Mouse (Mus musculus) midbrain, embryonic 15.5 days (tissue): ENCODE measurements around the gene Nms. TPM values are rescaled to one million over a fixed set of nuclear protein-coding genes. Genes with fewer than 3 reads are reported as not detected.

Experiments
- ATAC-seq: fragments of 200-750 bp; cut with Nextera tagmentation; replicated peaks from 2 replicates; pipeline ENCODE4 v1.8.0; 2017; ENCODE audit warnings: moderate TSS enrichment
- H3K27ac ChIP-seq: fragments of 300-500 bp; sonication (generic); 2 replicates; pipeline ENCODE4 v1.5.1; 2015; ENCODE audit warnings: mild to moderate bottlenecking, inconsistent platforms
- H3K27me3 ChIP-seq: fragments of 300-500 bp; sonication (generic); replicated peaks from 2 replicates; pipeline ENCODE4 v1.6.1; 2015; ENCODE audit warnings: inconsistent platforms
- H3K36me3 ChIP-seq: fragments of 300-500 bp; sonication (generic); replicated peaks from 2 replicates; pipeline ENCODE4 v1.6.1; 2015; ENCODE audit warnings: inconsistent platforms
- H3K4me1 ChIP-seq: fragments of 300-500 bp; sonication (generic); 2 replicates; pipeline ENCODE4 v1.6.1; 2015; ENCODE audit warnings: inconsistent platforms
- H3K4me2 ChIP-seq: fragments of 300-500 bp; sonication (generic); 2 replicates; pipeline ENCODE4 v1.6.1; 2015; ENCODE audit warnings: inconsistent platforms, mild to moderate bottlenecking, moderate library complexity
- H3K4me3 ChIP-seq: fragments of 300-500 bp; sonication (generic); 2 replicates; pipeline ENCODE4 v1.5.1; 2015; ENCODE audit warnings: mild to moderate bottlenecking, inconsistent platforms
- H3K9ac ChIP-seq: fragments of 300-500 bp; sonication (generic); 2 replicates; pipeline ENCODE4 v1.6.1; 2015; ENCODE audit warnings: mild to moderate bottlenecking, inconsistent platforms
- H3K9me3 ChIP-seq: fragments of 300-500 bp; sonication (generic); 2 replicates; pipeline ENCODE4 v1.6.1; 2016; ENCODE audit warnings: inconsistent platforms
- whole genome bisulfite sequencing: fragments of 180-500 bp; shearing (Covaris S2); methylation state at CpG from one replicate; pipeline ENCODE4 v1.1.7; 2015; ENCODE audit warnings: mixed read lengths; 5-methylcytosine and 5-hydroxymethylcytosine counted together
- polyA plus RNA-seq: library from polyadenylated mRNA; unstranded; fragments of >200 nt; fragmentation: Nextera tagmentation; extraction: Ambion mirVana; gene quantifications from 2 replicates; pipeline ENCODE4 v1.2.1, GENCODE M21; 2015

The Nms gene
- polyA plus RNA-seq, 1 experiment from 2014 or later: not detected

DNA sequence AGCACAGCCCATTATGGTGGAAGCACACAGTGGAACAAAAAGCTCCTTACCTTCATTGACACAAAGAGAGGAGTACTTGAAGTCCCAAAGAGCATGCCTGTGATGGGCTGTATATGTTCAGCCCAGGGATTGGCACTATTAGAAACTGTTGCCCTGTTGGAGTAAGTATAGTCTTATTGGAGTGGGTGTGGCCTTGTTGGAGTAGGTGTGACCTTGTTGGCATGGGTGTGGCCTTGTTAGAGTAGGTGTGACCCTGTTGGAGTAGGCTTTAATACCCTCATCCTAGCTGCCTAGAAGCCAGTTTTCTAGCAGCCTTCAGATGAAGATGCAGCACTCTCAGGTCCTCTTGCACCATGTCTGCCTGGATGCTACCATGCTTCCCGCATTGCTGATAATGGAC lies 30.2 kb downstream of the Nms start:
- H3K27ac ChIP-seq: no peak overlapping the region
- no peak overlapping the region for H3K9ac ChIP-seq
- ATAC-seq: no peak
- whole genome bisulfite sequencing: 90% methylated on average over 1 of the region's 1 CpGs
- no peak overlapping the region for H3K4me2 ChIP-seq
- H3K36me3 ChIP-seq: no peaks in the 10 kb centered on the region
- no peak overlapping the region for H3K4me3 ChIP-seq
- no peaks in the 10 kb centered on the region for H3K9me3 ChIP-seq
- H3K4me1 ChIP-seq: no peaks in the 10 kb centered on the region
- no peaks in the 10 kb centered on the region for H3K27me3 ChIP-seq

- Histone ChIP-seq H3K4me3 (no peak overlapping the region), H3K4me1 (no peaks in the 10 kb centered on the region), H3K27me3 (no peaks in the 10 kb centered on the region), H3K4me2 (no peak overlapping the region), H3K27ac (no peak overlapping the region), H3K9ac (no peak overlapping the region), H3K9me3 (no peaks in the 10 kb centered on the region), H3K36me3 (no peaks in the 10 kb centered on the region)
- WGBS: 87% methylated on average over 3 of the region's 3 CpGs
- ATAC-seq: no peak
Observed at GRCm38 (mm10) chr1:38971712-38972111, 32.8 kb downstream of the Nms start.

DNA sequence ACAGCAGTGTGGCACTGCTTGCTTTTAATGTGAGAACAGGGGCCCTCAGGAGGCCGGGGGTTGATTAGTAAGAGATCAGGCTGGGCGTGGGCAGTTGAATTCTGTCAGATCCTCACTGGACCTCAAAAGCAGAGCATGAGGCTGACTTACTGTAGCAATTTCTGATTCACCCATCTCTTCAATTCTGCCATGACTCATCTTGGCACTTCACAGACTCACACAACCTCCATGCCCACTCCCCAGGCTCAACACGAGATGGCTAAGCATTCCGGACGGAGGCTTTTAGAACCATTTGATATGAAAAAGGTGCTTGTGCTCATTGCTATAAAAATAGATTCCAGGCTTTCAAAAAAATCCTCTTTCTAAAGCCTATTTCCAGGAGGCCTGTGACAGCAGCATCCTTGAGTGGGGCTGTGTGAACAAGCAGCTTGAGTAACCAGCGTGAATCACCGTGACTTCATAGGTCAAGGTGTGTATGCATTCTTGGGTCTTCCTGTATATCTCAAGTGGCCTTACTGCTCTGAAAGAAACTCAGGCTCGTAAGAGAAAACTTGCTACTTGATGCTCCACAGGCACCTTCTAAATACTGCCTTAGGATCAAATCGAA lies 34.1 kb downstream of the Nms start:
- H3K9ac ChIP-seq: no peak overlapping the region
- no peaks in the 10 kb centered on the region for H3K36me3 ChIP-seq
- no peaks in the 10 kb centered on the region for H3K27me3 ChIP-seq
- H3K4me2 ChIP-seq: no peak overlapping the region
- H3K4me1 ChIP-seq: no peaks in the 10 kb centered on the region
- H3K27ac ChIP-seq: no peak overlapping the region
- no peaks in the 10 kb centered on the region for H3K9me3 ChIP-seq
- no peak for ATAC-seq
- H3K4me3 ChIP-seq: no peak overlapping the region
- 86% methylated on average over 9 of the region's 9 CpGs for WGBS

GRCm38 (mm10) chr1:38979953-38980352 lies 41.0 kb downstream of the Nms start:
- Histone ChIP-seq H3K27me3 (no peaks in the 10 kb centered on the region), H3K36me3 (no peaks in the 10 kb centered on the region), H3K4me2 (no peak overlapping the region), H3K27ac (no peak overlapping the region), H3K4me1 (no peaks in the 10 kb centered on the region), H3K4me3 (no peak overlapping the region), H3K9ac (no peak overlapping the region), H3K9me3 (no peaks in the 10 kb centered on the region)
- 84% methylated on average over 7 of the region's 7 CpGs for WGBS
- no peak for ATAC-seq

- ATAC-seq: no peak
- Histone ChIP-seq H3K4me2 (no peak overlapping the region), H3K36me3 (no peaks in the 10 kb centered on the region), H3K27ac (no peak overlapping the region), H3K4me1 (peaks cover 12% of the 10 kb centered on the region), H3K9me3 (no peaks in the 10 kb centered on the region), H3K27me3 (no peaks in the 10 kb centered on the region), H3K9ac (no peak overlapping the region), H3K4me3 (no peak overlapping the region)
- 83% methylated on average over 2 of the region's 2 CpGs for WGBS
Observed at GRCm38 (mm10) chr1:38983870-38984269, 44.9 kb downstream of the Nms start.

- no peaks in the 10 kb centered on the region for H3K36me3 ChIP-seq
- no peak within 1 kb of the TSS for H3K27ac ChIP-seq
- H3K9ac ChIP-seq: no peak within 1 kb of the TSS
- no peaks in the 10 kb centered on the region for H3K9me3 ChIP-seq
- peaks cover 18% of the 10 kb centered on the region for H3K4me1 ChIP-seq
- H3K4me2 ChIP-seq: no peak within 1 kb of the TSS
- WGBS: 87% methylated on average over 3 of the region's 3 CpGs
- no peaks in the 10 kb centered on the region for H3K27me3 ChIP-seq
- ATAC-seq: no peak
- no peak within 1 kb of the TSS for H3K4me3 ChIP-seq
Observed at GRCm38 (mm10) chr1:38985308-38985707, 46.4 kb downstream of the Nms start, which contains the start of gene Pdcl3. Gene Pdcl3, plus strand, starts transcription at chr1:38985608.

GRCm38 (mm10) chr1:38987080-38987864 lies 48.3 kb downstream of the Nms start:
- H3K27ac ChIP-seq: peak overlapping the region; percentile 77
- 5% methylated on average over 38 of the region's 38 CpGs for WGBS
- H3K9me3 ChIP-seq: no peaks in the 10 kb centered on the region
- ATAC-seq: peak; percentile 99
- H3K4me1 ChIP-seq: peaks cover 22% of the 10 kb centered on the region
- H3K27me3 ChIP-seq: no peaks in the 10 kb centered on the region
- H3K4me2 ChIP-seq: peak overlapping the region; percentile 58
- peak overlapping the region; percentile 70 for H3K9ac ChIP-seq
- peak overlapping the region; percentile 63 for H3K4me3 ChIP-seq
- H3K36me3 ChIP-seq: no peaks in the 10 kb centered on the region

DNA sequence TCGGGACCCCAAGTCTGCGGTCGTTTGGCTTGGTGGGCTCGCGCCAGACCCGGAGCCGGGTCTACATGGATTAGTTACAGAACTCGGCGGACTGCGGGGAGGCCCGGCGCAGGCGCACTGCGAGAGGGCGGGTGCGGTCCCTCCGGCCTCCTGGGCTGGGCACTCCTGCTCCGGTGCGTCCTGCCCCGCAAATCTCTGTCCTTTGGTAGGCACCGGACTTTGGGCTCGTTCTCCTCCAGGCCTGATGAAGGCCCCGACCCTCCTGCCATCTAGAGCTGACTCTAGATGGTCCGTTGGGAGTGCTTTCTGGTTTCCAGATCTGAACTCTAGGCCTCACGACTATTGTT lies 48.9 kb downstream of the Nms start:
- peak overlapping the region; percentile 63 for H3K4me3 ChIP-seq
- peak; percentile 88 for ATAC-seq
- H3K27me3 ChIP-seq: no peaks in the 10 kb centered on the region
- H3K27ac ChIP-seq: peak overlapping the region; percentile 77
- H3K4me2 ChIP-seq: peak overlapping the region; percentile 58
- H3K9me3 ChIP-seq: no peaks in the 10 kb centered on the region
- under 1% methylated on average over 25 of the region's 25 CpGs for whole genome bisulfite sequencing
- no peaks in the 10 kb centered on the region for H3K36me3 ChIP-seq
- peak overlapping the region; percentile 70 for H3K9ac ChIP-seq
- peaks cover 22% of the 10 kb centered on the region for H3K4me1 ChIP-seq

GRCm38 (mm10) chr1:38988357-38988756 lies 49.4 kb downstream of the Nms start:
- Histone ChIP-seq H3K36me3 (peaks cover 5% of the 10 kb centered on the region; the same call in 1 of the 2 replicates), H3K9me3 (no peaks in the 10 kb centered on the region), H3K27me3 (no peaks in the 10 kb centered on the region), H3K27ac (peak overlapping the region; percentile 77; the same call in 1 of the 2 replicates), H3K4me1 (peaks cover 22% of the 10 kb centered on the region), H3K4me3 (peak overlapping the region; percentile 63), H3K9ac (peak overlapping the region; percentile 70), H3K4me2 (peak overlapping the region; percentile 58)
- no peak for ATAC-seq
- 36% methylated on average over 7 of the region's 7 CpGs for WGBS

DNA sequence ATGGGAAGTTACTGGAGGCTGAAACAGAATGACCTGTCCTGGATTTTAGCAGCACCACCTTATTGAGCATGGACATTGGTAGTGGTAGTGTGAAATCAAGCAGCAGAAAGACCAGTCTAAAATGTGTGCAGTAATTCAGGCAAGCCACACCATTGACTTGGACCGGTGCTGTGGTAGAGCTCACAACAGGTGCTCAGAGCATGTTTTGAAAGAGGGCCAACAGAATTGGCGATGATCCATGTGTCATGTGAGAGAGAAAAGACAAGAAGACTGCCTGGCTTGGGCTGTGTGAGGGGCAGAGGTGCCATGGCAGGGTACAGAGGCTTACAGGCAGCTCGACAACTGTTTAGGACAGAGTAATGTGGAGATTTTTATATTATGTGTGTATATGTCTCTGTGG lies 53.4 kb downstream of the Nms start:
- Histone ChIP-seq H3K4me2 (no peak overlapping the region), H3K9me3 (no peaks in the 10 kb centered on the region), H3K4me1 (peaks cover 16% of the 10 kb centered on the region), H3K27ac (no peak overlapping the region), H3K36me3 (peaks cover 26% of the 10 kb centered on the region), H3K27me3 (no peaks in the 10 kb centered on the region), H3K4me3 (no peak overlapping the region), H3K9ac (no peak overlapping the region)
- ATAC-seq: no peak
- 76% methylated on average over 3 of the region's 3 CpGs for WGBS
